Mouse (Mus musculus) left cerebral cortex, postnatal 14 days (tissue): ENCODE data around the gene A630001G21Rik. TPM values are rescaled to one million over a fixed set of nuclear protein-coding genes. Genes with fewer than 3 reads are reported as not detected.
A peak's percentile ranks its signal among the peaks of the same experiment; 100 is the strongest.
"Not testable (repeated sequence)": the region's sequence is repeated elsewhere in the genome, so short reads cannot be mapped to it uniquely, and the experiment has no call there.

Experiments used
- DNase-seq, 2 experiments: peaks; one replicate each; pipeline ENCODE4 v3.0.0; 2021 to 2022; ENCODE audit warnings: low spot score in 2 of 2, mixed read lengths in 1 of 2
- intact Hi-C: fragments of 180-260 bp; cut with DNase I; formaldehyde crosslinking; loops from one replicate; pipeline ENCODE4 v1.15.1; 2025
- long read RNA-seq, 2 experiments: library from polyadenylated mRNA; stranded (forward); transcript quantifications; one replicate each; pipeline ENCODE4 v2.0.0; 2021
- total RNA-seq, 2 experiments: library from RNA; stranded (reverse); gene quantifications; 2 replicates each; pipeline ENCODE4 v1.2.3; 2021

Gene A630001G21Rik
- total RNA-seq: under 1 TPM; 0.61 to 0.83 TPM
- long read RNA-seq, experiment 1: 0 reads
- long read RNA-seq, experiment 2: 0 reads

- no peak for DNase-seq
- intact Hi-C loops: no loop called here
Observed at GRCm38 (mm10) chr1:85778436-85778835, at the start of gene A630001G21Rik. TSS of gene A630001G21Rik (minus strand) at chr1:85778643.

- DNase-seq: no peak
- intact Hi-C loops: no loop called here
Observed at GRCm38 (mm10) chr1:85827166-85827565, 48.7 kb upstream of the A630001G21Rik start.

- intact Hi-C loops: no loop called here
- DNase-seq: no peak
Observed at GRCm38 (mm10) chr1:85824905-85825304, 46.5 kb upstream of the A630001G21Rik start.

GRCm38 (mm10) chr1:85822239-85822638 lies 43.8 kb upstream of the A630001G21Rik start:
- intact Hi-C loops: no loop called here
- peak in 1 of 2 experiments; percentile 30 for DNase-seq

GRCm38 (mm10) chr1:85819695-85820094 lies 41.3 kb upstream of the A630001G21Rik start:
- no peak for DNase-seq
- intact Hi-C loops: no loop called here

GRCm38 (mm10) chr1:85818121-85818520 lies 39.7 kb upstream of the A630001G21Rik start:
- no peak for DNase-seq
- intact Hi-C loops: no loop called here

GRCm38 (mm10) chr1:85814213-85814612 lies 35.8 kb upstream of the A630001G21Rik start:
- intact Hi-C loops, DNase-seq: not testable (repeated sequence)

GRCm38 (mm10) chr1:85810787-85811186 lies 32.3 kb upstream of the A630001G21Rik start:
- intact Hi-C loops: no loop called here
- DNase-seq: no peak

- no peak for DNase-seq
- intact Hi-C loops: no loop called here
Observed at GRCm38 (mm10) chr1:85810343-85810742, 31.9 kb upstream of the A630001G21Rik start.

- intact Hi-C loops: no loop called here
- DNase-seq: no peak
Observed at GRCm38 (mm10) chr1:85809256-85809655, 30.8 kb upstream of the A630001G21Rik start.

- intact Hi-C loops: no loop called here
- no peak for DNase-seq
Observed at GRCm38 (mm10) chr1:85804551-85804950, 26.1 kb upstream of the A630001G21Rik start.

GRCm38 (mm10) chr1:85802517-85802916 lies 24.1 kb upstream of the A630001G21Rik start:
- no peak for DNase-seq
- intact Hi-C loops: no loop called here

- no peak for DNase-seq
- intact Hi-C loops: no loop called here
Observed at GRCm38 (mm10) chr1:85799776-85800175, 21.3 kb upstream of the A630001G21Rik start.

- no peak for DNase-seq
- intact Hi-C loops: no loop called here
Observed at GRCm38 (mm10) chr1:85795196-85795595, 16.8 kb upstream of the A630001G21Rik start.

- intact Hi-C loops: loop anchor here (5.0 kb wide), 1 partner anchor 48 kb away; no protein-coding TSS in a partner anchor
- DNase-seq: peak in 1 of 2 experiments; percentile 12
Observed at GRCm38 (mm10) chr1:85794106-85794771, 15.8 kb upstream of the A630001G21Rik start.

GRCm38 (mm10) chr1:85793208-85794105 lies 15.0 kb upstream of the A630001G21Rik start, which contains the start of gene Cab39:
TSS of gene Cab39 (plus strand) at chr1:85793441.
- intact Hi-C loops: loop anchor here (5.0 kb wide), 1 partner anchor 49 kb away; no protein-coding TSS in a partner anchor
- peak; percentile 81 to 89 for DNase-seq

- intact Hi-C loops: loop anchor here (5.0 kb wide), 1 partner anchor 51 kb away; no protein-coding TSS in a partner anchor
- DNase-seq: no peak
Observed at GRCm38 (mm10) chr1:85791476-85791875, 13.0 kb upstream of the A630001G21Rik start.

- DNase-seq: no peak
- intact Hi-C loops: loop anchor here (5.0 kb wide), 1 partner anchor 52 kb away; no protein-coding TSS in a partner anchor
Observed at GRCm38 (mm10) chr1:85790565-85790964, 12.1 kb upstream of the A630001G21Rik start.

- no peak for DNase-seq
- intact Hi-C loops: no loop called here
Observed at GRCm38 (mm10) chr1:85779428-85780180, 1.2 kb upstream of the A630001G21Rik start.
